30 mouse cellular contexts compared by ENCODE assay signal in genomic region chr5:30603255-30603654, GRCm38 (mm10). TPM values are rescaled to one million over a fixed set of nuclear protein-coding genes. Genes with fewer than 3 reads are reported as not detected.
"Had no signal": no experiment of that assay in that cellular context is flagged by ENCODE, and none has a peak within 500 bp of the region (broad histone marks: within the 10 kb centered on the region; RNA-seq: fewer than 3 reads in every experiment).

No protein-coding gene starts in this region.

- H3K36me3 ChIP-seq: kidney, embryonic 15.5 days; liver, embryonic 13.5 days; midbrain, embryonic 12.5 days; midbrain, embryonic 15.5 days; stomach, embryonic 15.5 days had no signal

- H3K27ac ChIP-seq: kidney, embryonic 15.5 days; left cerebral cortex, adult 2 months; liver, embryonic 13.5 days; midbrain, embryonic 12.5 days; midbrain, embryonic 15.5 days; stomach, embryonic 15.5 days had no signal

- H3K4me3 ChIP-seq: kidney, embryonic 15.5 days; left cerebral cortex, adult 2 months; liver, embryonic 13.5 days; midbrain, embryonic 12.5 days; midbrain, embryonic 15.5 days; myocyte; stomach, embryonic 15.5 days had no signal

- H3K9ac ChIP-seq: kidney, embryonic 15.5 days; liver, embryonic 13.5 days; midbrain, embryonic 12.5 days; midbrain, embryonic 15.5 days; stomach, embryonic 15.5 days had no signal

- H3K9me3 ChIP-seq: kidney, embryonic 15.5 days; liver, embryonic 13.5 days; midbrain, embryonic 12.5 days; midbrain, embryonic 15.5 days; stomach, embryonic 15.5 days had no signal

- H3K27me3 ChIP-seq: midbrain, embryonic 12.5 days; midbrain, embryonic 15.5 days; stomach, embryonic 15.5 days had no signal

- H3K4me2 ChIP-seq: kidney, embryonic 15.5 days; liver, embryonic 13.5 days; midbrain, embryonic 12.5 days; midbrain, embryonic 15.5 days; stomach, embryonic 15.5 days had no signal

- DNase-seq: kidney, postnatal 10 days; kidney, postnatal 36 days; layer of hippocampus, postnatal 36 days; liver, embryonic 13.5 days; lung, adult 2 months; lung, postnatal 14 days; lung, postnatal 4 days; retina, postnatal 1 day; right cerebral cortex, postnatal 25 days; spleen, adult 18-20 months; thymus, postnatal 25 days had no signal

- H3K4me1 ChIP-seq: liver, embryonic 13.5 days; midbrain, embryonic 15.5 days had no signal

- ATAC-seq: midbrain, embryonic 15.5 days had no signal

RNA-seq across cellular contexts. Expression of gene Kcnk3, which starts 15.3 kb away (rescaled TPM):
- total RNA-seq: megakaryocyte progenitor cell, adult 5-6 weeks; megakaryocyte-erythroid progenitor cell, adult 5-6 weeks had no signal

RNA-seq across cellular contexts. Expression of gene Cib4, which starts 57.6 kb away (rescaled TPM):
- total RNA-seq: layer of hippocampus, adult 8-10 months; layer of hippocampus, postnatal 10 days; layer of hippocampus, postnatal 36 days; left cerebral cortex, adult 2 months; left cerebral cortex, postnatal 10 days; left cerebral cortex, postnatal 36 days; liver, adult 2 months; megakaryocyte progenitor cell, adult 5-6 weeks; megakaryocyte-erythroid progenitor cell, adult 5-6 weeks had no signal
- polyA plus RNA-seq: kidney, embryonic 15.5 days; limb, embryonic 11.5 days; liver, adult 2 months; liver, embryonic 13.5 days; liver, embryonic 16.5 days; lung, embryonic 16.5 days; midbrain, embryonic 12.5 days; midbrain, embryonic 15.5 days; myocyte; neural tube, embryonic 11.5 days; neural tube, embryonic 14.5 days; stomach, embryonic 15.5 days; thymus, postnatal 0 days had no signal
